Mouse (Mus musculus): ENCODE measurements around the gene Slc6a2.
A peak's percentile ranks its signal among the peaks of the same experiment; 100 is the strongest.

Gene Slc6a2

GRCm38 (mm10) chr8:93030664-93031063 is 70.8 kb downstream of the Slc6a2 start:
- DNase-seq (ENCODE audit: low spot score in 2 of 2) = no peak

- DNase-seq (ENCODE audit: low spot score in 2 of 2) = no peak
Observed at GRCm38 (mm10) chr8:93038831-93039230, 79.0 kb downstream of the Slc6a2 start.

- DNase-seq (ENCODE audit: low spot score in 2 of 2) = no peak
Observed at GRCm38 (mm10) chr8:93040256-93040655, 80.4 kb downstream of the Slc6a2 start.

GRCm38 (mm10) chr8:93040776-93041567 is 81.1 kb downstream of the Slc6a2 start:
- DNase-seq (ENCODE audit: low spot score in 2 of 2) = no peak

- no peak for DNase-seq (ENCODE audit: low spot score in 2 of 2)
Observed at GRCm38 (mm10) chr8:93043083-93043482, 83.2 kb downstream of the Slc6a2 start.

- no peak for DNase-seq (ENCODE audit: low spot score in 2 of 2)
Observed at GRCm38 (mm10) chr8:93048092-93048491, 88.2 kb downstream of the Slc6a2 start, which contains the start of gene Ces1a. Gene Ces1a, minus strand, starts transcription at chr8:93048192.

GRCm38 (mm10) chr8:93048510-93049416 is 88.9 kb downstream of the Slc6a2 start:
- DNase-seq (ENCODE audit: low spot score in 2 of 2) = peak in 1 of 2 experiments; percentile 8
